Mouse (Mus musculus): ENCODE measurements around the gene Psmd9. TPM values are rescaled to one million over a fixed set of nuclear protein-coding genes. Genes with fewer than 3 reads are reported as not detected.

Psmd9 gene
- polyA plus RNA-seq, 1 experiment from 2014 or later = 107 TPM

GRCm38 (mm10) chr5:123138230-123138911, 30.8 kb upstream of the Psmd9 start:
- Histone ChIP-seq H3K27ac (peak overlapping the region; percentile 100), H3K27me3 (no peaks in the 10 kb centered on the region), H3K4me3 (peak overlapping the region; percentile 94), H3K9me3 (no peaks in the 10 kb centered on the region), H3K9ac (peak overlapping the region; percentile 100), H3K36me3 (no peaks in the 10 kb centered on the region; the same call in none of the 2 replicates), H3K4me2 (peak overlapping the region; percentile 99), H3K4me1 (peaks cover 50% of the 10 kb centered on the region)
- under 1% methylated on average over 40 of the region's 40 CpGs for WGBS
- ATAC-seq (ENCODE audit: insufficient number of reproducible peaks, insufficient read depth, low FRiP score, low TSS enrichment, low read depth) = peak; percentile 17; the same call in 1 of the 2 replicates

GRCm38 (mm10) chr5:123138953-123139721, 30.1 kb upstream of the Psmd9 start:
- WGBS = under 1% methylated on average over 39 of the region's 39 CpGs
- Histone ChIP-seq H3K4me2 (peak overlapping the region; percentile 99), H3K4me3 (peak overlapping the region; percentile 94), H3K9ac (peak overlapping the region; percentile 100), H3K36me3 (peaks cover 2% of the 10 kb centered on the region), H3K4me1 (peaks cover 50% of the 10 kb centered on the region), H3K9me3 (no peaks in the 10 kb centered on the region), H3K27ac (peak overlapping the region; percentile 100), H3K27me3 (no peaks in the 10 kb centered on the region)
- no peak for ATAC-seq (ENCODE audit: insufficient number of reproducible peaks, insufficient read depth, low FRiP score, low TSS enrichment, low read depth)

DNA sequence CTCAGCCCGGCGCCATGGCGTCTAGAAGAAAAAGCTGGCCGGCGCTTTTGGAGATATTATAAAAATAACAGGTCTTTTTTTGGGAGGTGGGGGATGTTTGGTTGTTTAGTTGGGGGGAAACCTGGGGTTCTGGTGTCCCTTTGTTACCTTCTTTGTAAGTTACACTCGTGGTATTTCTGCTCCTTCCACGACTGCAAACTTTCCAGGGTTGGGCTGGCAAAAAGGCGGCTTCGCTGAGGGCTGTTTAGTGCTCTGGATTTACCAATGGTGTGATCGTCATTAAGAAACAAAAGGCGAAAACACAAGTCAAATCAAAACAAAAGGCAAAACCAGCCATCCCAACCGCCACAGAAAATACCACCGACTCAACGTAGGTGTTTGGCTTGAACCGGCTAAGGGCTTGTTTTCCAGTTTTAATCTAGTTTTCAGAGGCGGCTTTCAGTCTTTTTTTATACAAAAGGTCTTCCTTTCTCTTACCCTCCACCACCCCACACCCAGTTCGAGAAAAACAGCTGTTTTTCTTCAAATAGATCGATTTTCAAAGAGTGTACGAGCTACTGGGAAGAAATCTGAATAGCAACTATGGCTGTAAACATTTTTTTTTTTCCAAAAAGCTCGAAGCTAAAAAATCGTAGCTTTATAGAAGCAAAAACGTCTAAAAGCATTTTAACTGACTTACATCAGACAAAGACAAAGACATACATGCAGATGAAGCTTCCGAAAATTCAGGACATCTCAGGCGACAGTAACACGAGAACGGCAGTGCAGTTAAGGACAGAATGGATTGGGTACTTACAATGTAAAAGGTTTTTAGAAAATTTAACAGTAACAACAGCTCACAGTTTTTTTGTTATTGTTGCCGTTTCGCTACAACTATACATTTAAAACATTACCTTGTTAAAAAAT, 29.2 kb upstream of the Psmd9 start:
- WGBS = under 1% methylated on average over 28 of the region's 28 CpGs
- peaks cover 50% of the 10 kb centered on the region for H3K4me1 ChIP-seq
- ATAC-seq (ENCODE audit: insufficient number of reproducible peaks, insufficient read depth, low FRiP score, low TSS enrichment, low read depth) = no peak
- H3K4me3 ChIP-seq = peak overlapping the region; percentile 94
- peaks cover 4% of the 10 kb centered on the region for H3K36me3 ChIP-seq
- H3K27me3 ChIP-seq = no peaks in the 10 kb centered on the region
- no peaks in the 10 kb centered on the region for H3K9me3 ChIP-seq
- peak overlapping the region; percentile 99 for H3K4me2 ChIP-seq
- peak overlapping the region; percentile 100 for H3K27ac ChIP-seq
- peak overlapping the region; percentile 100 for H3K9ac ChIP-seq

DNA sequence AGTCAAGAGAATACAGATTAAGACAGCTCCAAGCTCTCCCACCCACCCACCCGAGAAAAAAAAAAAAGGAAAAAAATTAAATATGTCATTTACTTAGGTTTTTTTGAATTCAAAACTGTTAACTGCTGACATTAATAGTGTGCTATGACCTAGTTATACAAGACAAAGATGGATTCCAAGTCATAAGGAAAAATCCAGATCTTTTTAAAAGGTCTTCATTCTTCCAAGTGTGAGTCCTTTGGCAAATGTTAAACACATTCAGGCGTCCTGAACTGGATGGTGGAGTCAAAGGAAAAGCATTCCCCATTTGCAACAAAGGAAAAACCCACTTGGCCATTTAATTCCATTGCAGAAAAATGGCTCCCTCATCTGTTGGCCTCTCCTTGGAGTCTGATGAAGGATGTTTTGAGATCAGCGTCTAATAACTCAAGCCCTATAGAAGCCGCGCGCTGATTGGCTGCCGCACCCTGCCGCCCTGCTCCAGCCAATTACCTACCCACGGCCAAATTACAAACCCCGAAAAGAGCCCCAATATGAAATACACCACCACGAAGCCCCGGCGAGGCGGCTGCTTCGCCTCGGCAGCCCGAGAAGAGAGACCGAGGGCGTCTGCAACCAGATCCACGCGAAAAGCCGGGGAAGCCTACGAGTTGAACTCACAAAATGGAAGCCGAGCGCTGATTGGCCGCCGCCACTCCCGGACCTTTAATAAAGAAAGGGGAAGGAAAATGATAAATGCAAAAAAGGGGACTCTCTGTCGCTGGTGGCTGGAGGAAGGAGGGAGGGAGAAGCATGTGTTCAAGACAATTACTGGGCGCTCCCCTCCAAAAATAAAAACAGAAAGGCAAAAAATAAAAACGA, 28.3 kb upstream of the Psmd9 start:
- H3K9ac ChIP-seq = peak overlapping the region; percentile 100
- H3K4me2 ChIP-seq = peak overlapping the region; percentile 99
- H3K4me1 ChIP-seq = peaks cover 50% of the 10 kb centered on the region
- peaks cover 7% of the 10 kb centered on the region for H3K36me3 ChIP-seq
- peak overlapping the region; percentile 100 for H3K27ac ChIP-seq
- no peaks in the 10 kb centered on the region for H3K27me3 ChIP-seq
- H3K4me3 ChIP-seq = peak overlapping the region; percentile 94
- H3K9me3 ChIP-seq = no peaks in the 10 kb centered on the region
- under 1% methylated on average over 31 of the region's 31 CpGs for WGBS
- ATAC-seq (ENCODE audit: insufficient number of reproducible peaks, insufficient read depth, low FRiP score, low TSS enrichment, low read depth) = peak; percentile 72

DNA sequence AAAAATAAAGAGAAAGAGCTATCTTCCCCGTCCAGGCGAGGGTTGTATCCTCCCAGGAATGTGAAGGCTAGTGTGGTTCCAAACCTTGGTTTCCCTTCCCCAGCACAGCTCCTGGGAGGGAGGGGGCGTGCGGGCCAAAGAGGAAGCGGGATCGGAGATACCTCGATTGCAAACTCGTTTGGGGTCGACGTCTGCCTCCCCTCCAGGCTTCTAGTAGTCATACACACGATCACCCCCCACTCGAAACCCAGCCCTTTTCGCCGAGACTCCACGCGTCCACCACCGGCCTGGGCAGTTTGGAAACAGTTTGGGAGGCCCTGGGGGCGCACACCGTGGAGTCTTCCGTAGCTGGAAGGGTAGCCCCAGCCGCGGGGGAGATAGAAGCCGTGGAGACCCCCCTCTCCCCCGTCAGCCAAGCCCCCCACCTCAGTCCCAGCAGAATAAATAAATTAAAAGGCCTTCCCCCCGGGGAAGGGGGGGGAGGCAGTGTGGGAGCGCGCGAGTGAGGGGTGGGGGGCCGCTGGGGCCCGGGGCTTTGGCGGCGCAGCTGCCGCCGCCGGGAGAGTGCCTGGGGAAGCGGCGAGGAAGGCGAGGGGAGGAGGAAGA, 27.6 kb upstream of the Psmd9 start:
- Histone ChIP-seq H3K9ac (peak overlapping the region; percentile 100), H3K4me3 (peak overlapping the region; percentile 94), H3K4me2 (peak overlapping the region; percentile 99), H3K27ac (peak overlapping the region; percentile 100), H3K27me3 (no peaks in the 10 kb centered on the region), H3K4me1 (peaks cover 49% of the 10 kb centered on the region), H3K9me3 (no peaks in the 10 kb centered on the region), H3K36me3 (peaks cover 13% of the 10 kb centered on the region)
- WGBS = 2% methylated on average over 37 of the region's 38 CpGs
- no peak for ATAC-seq (ENCODE audit: insufficient number of reproducible peaks, insufficient read depth, low FRiP score, low TSS enrichment, low read depth)

DNA sequence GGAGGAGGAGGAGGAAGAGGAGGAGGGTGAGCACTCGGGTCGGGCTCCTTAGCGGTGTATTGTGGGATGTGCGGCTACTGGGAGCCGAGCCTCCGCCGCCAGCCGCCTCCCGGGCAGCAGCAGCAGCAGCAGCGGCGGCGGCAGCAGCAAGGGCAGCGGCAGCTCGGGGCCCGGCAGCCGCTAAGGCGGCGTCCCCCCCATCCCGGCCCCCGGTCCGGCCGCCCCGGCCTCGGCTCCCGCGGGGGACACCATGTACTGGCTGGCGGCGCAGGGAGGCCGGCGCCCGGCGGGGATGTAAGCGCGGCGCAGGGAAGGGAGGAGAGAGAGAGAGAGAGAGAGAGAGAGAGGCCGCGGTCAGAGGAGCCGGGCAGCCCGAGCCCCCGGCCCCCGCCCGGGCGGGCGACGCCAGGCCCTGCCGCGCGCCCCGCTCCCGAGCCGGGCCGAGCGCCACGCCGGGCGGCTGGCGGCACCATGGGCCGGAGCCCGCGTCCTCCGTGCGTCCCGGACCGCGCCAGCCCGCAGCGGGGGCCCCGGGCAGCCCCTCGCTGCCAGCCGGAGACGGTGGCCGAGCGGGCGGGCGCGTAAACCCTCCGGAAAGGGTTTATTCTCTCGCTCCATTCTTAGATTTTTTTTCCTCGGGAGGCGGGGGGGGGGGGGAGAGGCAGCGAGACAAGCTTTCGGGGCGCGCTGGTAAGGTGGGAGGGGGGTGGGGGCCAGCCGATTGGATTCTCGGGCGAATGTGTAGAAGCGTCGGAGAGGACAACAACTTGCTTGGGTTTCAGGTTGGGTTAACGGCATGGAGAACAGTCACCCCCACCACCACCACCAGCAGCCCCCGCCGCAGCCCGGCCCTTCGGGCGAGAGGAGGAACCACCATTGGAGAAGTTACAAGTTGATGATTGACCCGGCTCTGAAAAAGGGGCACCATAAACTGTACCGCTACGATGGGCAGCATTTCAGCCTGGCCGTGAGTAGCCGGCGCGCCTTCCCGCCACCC, 26.8 kb upstream of the Psmd9 start, which contains the start of gene Setd1b:
Gene Setd1b (plus strand): TSS at position 33 of the 997 bp plus-strand sequence.
- peak within 1 kb of the TSS; percentile 100 for H3K9ac ChIP-seq
- no peak for ATAC-seq (ENCODE audit: insufficient number of reproducible peaks, insufficient read depth, low FRiP score, low TSS enrichment, low read depth)
- peak within 1 kb of the TSS; percentile 94 for H3K4me3 ChIP-seq
- H3K9me3 ChIP-seq = no peaks in the 10 kb centered on the region
- peak within 1 kb of the TSS; percentile 99 for H3K4me2 ChIP-seq
- H3K27me3 ChIP-seq = no peaks in the 10 kb centered on the region
- peak within 1 kb of the TSS; percentile 100 for H3K27ac ChIP-seq
- WGBS = under 1% methylated on average over 92 of the region's 103 CpGs
- peaks cover 21% of the 10 kb centered on the region for H3K36me3 ChIP-seq
- peaks cover 41% of the 10 kb centered on the region for H3K4me1 ChIP-seq

DNA sequence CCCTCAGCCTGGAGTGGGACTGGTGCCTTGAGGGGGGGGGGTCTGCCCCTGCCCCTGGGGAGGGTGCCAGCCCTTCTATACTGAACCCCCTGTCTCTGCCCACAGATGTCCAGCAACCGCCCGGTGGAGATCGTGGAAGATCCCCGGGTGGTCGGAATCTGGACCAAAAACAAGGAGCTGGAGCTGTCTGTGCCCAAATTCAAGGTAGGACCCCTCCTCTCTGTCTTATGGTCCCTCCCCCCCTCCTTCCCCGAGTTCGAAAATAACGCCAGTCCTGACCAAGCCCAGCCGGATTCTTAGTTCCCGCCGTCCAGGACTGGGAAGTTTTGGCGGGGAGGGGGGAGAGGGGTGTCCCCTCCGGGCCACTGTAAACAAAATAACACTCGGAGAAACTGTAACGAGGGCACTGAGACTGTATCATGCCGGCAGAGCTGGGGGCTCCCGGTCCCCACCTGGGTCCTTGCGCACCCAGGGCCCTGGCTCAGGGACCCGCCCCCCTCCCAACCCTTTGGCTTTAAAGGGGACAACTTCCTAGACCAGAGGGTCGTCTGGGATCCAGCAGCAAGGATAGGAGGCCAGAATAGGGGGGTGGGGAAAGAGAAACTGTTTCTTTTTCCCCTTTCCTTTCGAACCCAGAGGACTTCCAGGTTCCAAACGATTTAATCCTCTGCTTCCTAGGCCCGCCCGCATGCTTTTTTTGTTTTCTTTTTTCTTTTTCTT, 25.8 kb upstream of the Psmd9 start:
- Histone ChIP-seq H3K4me3 (peak overlapping the region; percentile 94), H3K9me3 (no peaks in the 10 kb centered on the region), H3K27me3 (no peaks in the 10 kb centered on the region), H3K4me1 (peaks cover 38% of the 10 kb centered on the region), H3K9ac (peak overlapping the region; percentile 100), H3K36me3 (peaks cover 30% of the 10 kb centered on the region), H3K4me2 (peak overlapping the region; percentile 99), H3K27ac (peak overlapping the region; percentile 100)
- ATAC-seq (ENCODE audit: insufficient number of reproducible peaks, insufficient read depth, low FRiP score, low TSS enrichment, low read depth) = no peak
- under 1% methylated on average over 24 of the region's 24 CpGs for WGBS

GRCm38 (mm10) chr5:123143971-123144745, 25.1 kb upstream of the Psmd9 start:
- no peak for ATAC-seq (ENCODE audit: insufficient number of reproducible peaks, insufficient read depth, low FRiP score, low TSS enrichment, low read depth)
- H3K27ac ChIP-seq = peak overlapping the region; percentile 100; the same call in 1 of the 2 replicates
- WGBS = 3% methylated on average over 17 of the region's 17 CpGs

More at GRCm38 (mm10) chr5:123143971-123144745, 25.1 kb upstream of the Psmd9 start:
- H3K4me2 ChIP-seq = peak overlapping the region; percentile 99
- H3K4me1 ChIP-seq = peaks cover 44% of the 10 kb centered on the region
- peaks cover 38% of the 10 kb centered on the region for H3K36me3 ChIP-seq
- H3K4me3 ChIP-seq = peak overlapping the region; percentile 94
- peak overlapping the region; percentile 100 for H3K9ac ChIP-seq
- H3K9me3 ChIP-seq = no peaks in the 10 kb centered on the region
- H3K27me3 ChIP-seq = no peaks in the 10 kb centered on the region
